Mouse (Mus musculus) adrenal gland, postnatal 4 days (tissue): ENCODE measurements around the gene Olfr854. TPM values are rescaled to one million over a fixed set of nuclear protein-coding genes. Genes with fewer than 3 reads are reported as not detected.

Experiments used
- DNase-seq, 2 experiments: peaks; one replicate each; pipeline ENCODE4 v3.0.0; 2021 to 2022; ENCODE audit warnings: low spot score in 2 of 2, mixed read lengths in 2 of 2
- long read RNA-seq, 2 experiments: library from polyadenylated mRNA; stranded (forward); transcript quantifications; one replicate each; pipeline ENCODE4 v2.0.0; 2021
- total RNA-seq, 2 experiments: library from RNA; stranded (reverse); gene quantifications; 2 replicates each; pipeline ENCODE4 v1.2.3; 2021

Olfr854 gene
- total RNA-seq = not detected
- long read RNA-seq, experiment 1 = 0 reads
- long read RNA-seq, experiment 2 = 0 reads

DNA sequence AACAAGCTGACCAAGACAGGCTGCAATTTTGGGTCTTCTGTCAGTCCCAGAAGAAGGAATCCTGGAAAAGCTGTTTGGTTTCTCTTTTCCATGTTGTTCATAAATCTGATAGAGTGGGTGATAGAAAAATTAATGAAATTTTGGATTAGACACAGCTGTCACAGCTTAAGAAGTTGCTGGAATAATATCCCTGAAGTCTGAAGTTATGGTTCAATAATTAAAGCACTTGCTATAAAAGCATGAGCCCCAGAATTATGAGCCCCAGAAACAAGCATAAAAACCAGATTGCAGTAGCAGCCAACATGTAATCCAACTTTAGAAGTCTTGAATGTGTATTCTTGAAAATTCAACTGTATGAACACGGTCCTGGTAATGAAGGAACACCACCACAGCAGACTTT lies at the start of gene Olfr854:
Gene Olfr854, minus strand, starts transcription at position 101 of the 400 bp plus-strand sequence.
- no peak for DNase-seq

- DNase-seq = no peak
These were observed 15.1 kb upstream of the Olfr854 start, which contains the start of gene Olfr855 for GRCm38 (mm10) chr9:19582317-19582716. Gene Olfr855 (plus strand): TSS chr9:19582617.

- no peak for DNase-seq
These were observed 26.2 kb downstream of the Olfr854 start, which contains the start of gene Olfr853 for GRCm38 (mm10) chr9:19540976-19541375. Gene Olfr853 (minus strand): TSS chr9:19541076.

Other genes starting within 250 kb of the Olfr854 start
- gene Olfr845, start 230.9 kb downstream of the Olfr854 start, total RNA-seq = not detected
- not detected for gene Olfr846, start 203.4 kb downstream of the Olfr854 start, total RNA-seq
- gene Olfr847, start 188.7 kb downstream of the Olfr854 start, total RNA-seq = not detected
- gene Olfr849, start 127.1 kb downstream of the Olfr854 start, total RNA-seq = not detected
- gene Olfr850, start 89.1 kb downstream of the Olfr854 start, total RNA-seq = not detected
- gene Olfr851, start 74.1 kb downstream of the Olfr854 start, total RNA-seq = not detected
- gene Olfr853, start 26.3 kb downstream of the Olfr854 start, total RNA-seq = not detected
- not detected for gene Olfr855, start 15.2 kb upstream of the Olfr854 start, total RNA-seq
- 10 to 100 TPM; 21.9 to 25.3 TPM for gene Zfp317, start 54.7 kb upstream of the Olfr854 start, total RNA-seq
- not detected for gene Olfr857, start 142.1 kb upstream of the Olfr854 start, total RNA-seq
- not detected for gene Olfr58, start 212.9 kb upstream of the Olfr854 start, total RNA-seq
- not detected for gene Olfr859, start 237.5 kb upstream of the Olfr854 start, total RNA-seq